Comparison of ENCODE assay signal across 8 mouse cellular contexts in the genomic region with DNA sequence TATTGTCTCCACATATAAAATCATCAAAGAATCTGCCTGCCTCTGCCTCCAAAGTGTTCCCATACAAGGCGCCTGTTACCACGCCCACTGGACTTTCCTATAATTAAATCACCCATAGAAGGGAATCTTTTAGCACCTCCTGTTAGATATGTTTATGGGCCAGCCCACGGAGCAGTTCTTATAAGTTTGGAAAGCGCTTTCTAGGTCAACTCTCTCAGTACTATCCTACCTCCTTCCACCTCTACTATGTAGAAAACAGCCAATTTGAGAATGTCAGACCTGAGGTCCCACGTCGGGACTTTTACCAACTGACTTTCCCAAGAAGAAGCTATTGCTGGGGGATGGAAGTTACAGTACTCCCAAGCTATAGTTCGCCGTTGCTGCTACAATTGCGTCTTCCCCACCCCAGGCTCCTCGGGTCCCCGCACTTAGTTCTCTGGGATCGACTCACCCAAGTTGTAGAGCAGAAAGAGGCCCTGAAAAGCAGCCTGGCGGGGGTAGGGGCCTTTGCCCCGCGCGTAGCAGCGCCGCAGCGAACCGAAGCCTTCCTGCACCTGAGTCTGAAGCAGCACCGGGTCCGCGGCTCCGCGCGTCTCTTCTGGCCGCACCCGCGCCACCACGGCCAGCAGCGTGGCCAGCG. TPM values are rescaled to one million over a fixed set of nuclear protein-coding genes. Genes with fewer than 3 reads are reported as not detected.
DNase-seq lines count a peak whose midpoint lies in the region; ATAC-seq and TF ChIP-seq lines count a peak whose summit lies in the region.

No protein-coding gene starts in this region.

- intact Hi-C loops in heart, adult 2 months (cut with DNase I) = loop anchor here (5.0 kb wide), 1 partner anchor 205 kb away; a partner anchor contains a TSS
- intact Hi-C loops in heart, postnatal 25 days (cut with DNase I) = loop anchor here (5.0 kb wide), 1 partner anchor 70 kb away; a partner anchor contains a TSS

- H3K9me3 ChIP-seq in intestine, postnatal 0 days (ENCODE audit: control insufficient read depth) = no peaks in the 10 kb centered on the region

- H3K4me1 ChIP-seq in heart, adult 2 months (ENCODE audit: control insufficient read depth, insufficient read depth, low read length) = peaks cover 5% of the 10 kb centered on the region
- H3K4me1 ChIP-seq in intestine, postnatal 0 days (replicated peaks; ENCODE audit: control insufficient read depth, insufficient read depth, low read length) = no peaks in the 10 kb centered on the region; the same call in 1 of the 2 replicates
- peaks cover 22% of the 10 kb centered on the region for H3K4me1 ChIP-seq in small intestine, adult 2 months (ENCODE audit: control insufficient read depth, insufficient read depth, insufficient read length, low read length)

- TF ChIP-seq EP300 in heart, adult 2 months (IDR thresholded peaks at IDR 0.05; ENCODE audit: insufficient read depth, low read depth, low read length) = no peak

- no peaks in the 10 kb centered on the region for H3K36me3 ChIP-seq in heart, adult 2 months (ENCODE audit: control insufficient read depth, insufficient read depth, low read length)
- peaks cover 37% of the 10 kb centered on the region for H3K36me3 ChIP-seq in intestine, postnatal 0 days (ENCODE audit: control insufficient read depth, insufficient read depth)
- peaks cover 41% of the 10 kb centered on the region for H3K36me3 ChIP-seq in small intestine, adult 2 months (ENCODE audit: control insufficient read depth, insufficient read depth, low read length)

- no peak for DNase-seq in heart, adult 2 months
- no peak for DNase-seq in heart, postnatal 25 days (ENCODE audit: low spot score)
- DNase-seq in thymus, postnatal 0 days (ENCODE audit: low spot score) = peak; percentile 6
- no peak for DNase-seq in thymus, postnatal 25 days
- no peak for DNase-seq in cerebellum, postnatal 10 days
- DNase-seq in layer of hippocampus, postnatal 36 days = no peak

- no peak for TF ChIP-seq CTCF in heart, adult 2 months (IDR thresholded peaks at IDR 0.05)
- no peak for TF ChIP-seq CTCF in intestine, postnatal 0 days (IDR thresholded peaks at IDR 0.05; ENCODE audit: low read depth)
- TF ChIP-seq CTCF in small intestine, adult 2 months (IDR thresholded peaks at IDR 0.05; ENCODE audit: extremely low read depth, insufficient read length, insufficient replicate concordance, low read depth, low read length) = no peak

- peak overlapping the region; percentile 98 for H3K4me2 ChIP-seq in intestine, postnatal 0 days (replicated peaks; ENCODE audit: low read depth)

- peak overlapping the region; percentile 95 for H3K9ac ChIP-seq in heart, adult 2 months (ENCODE audit: low read depth, low read length)
- H3K9ac ChIP-seq in intestine, postnatal 0 days (ENCODE audit: low read depth, low read length) = peak overlapping the region; percentile 78

- no peak for TF ChIP-seq POLR2A in heart, adult 2 months (IDR thresholded peaks at IDR 0.05; ENCODE audit: insufficient read depth, low read depth, low read length)
- TF ChIP-seq POLR2A in small intestine, adult 2 months (IDR thresholded peaks at IDR 0.05; ENCODE audit: low read depth, low read length) = no peak; the same call in 1 of the 2 replicates

- ATAC-seq in intestine, postnatal 0 days = no peak

- H3K27me3 ChIP-seq in heart, adult 2 months (ENCODE audit: control insufficient read depth, insufficient read depth, low read length) = no peaks in the 10 kb centered on the region
- H3K27me3 ChIP-seq in intestine, postnatal 0 days (replicated peaks; ENCODE audit: control insufficient read depth, insufficient read depth, low read length) = no peaks in the 10 kb centered on the region
- H3K27me3 ChIP-seq in small intestine, adult 2 months (ENCODE audit: control insufficient read depth, insufficient read depth, low read length) = no peaks in the 10 kb centered on the region

- peak overlapping the region; percentile 90 for H3K27ac ChIP-seq in heart, adult 2 months
- H3K27ac ChIP-seq in intestine, postnatal 0 days (ENCODE audit: low read depth, low read length) = peak overlapping the region; percentile 91
- peak overlapping the region; percentile 83 for H3K27ac ChIP-seq in small intestine, adult 2 months (ENCODE audit: insufficient read depth, low read depth, low read length)

- H3K79me2 ChIP-seq in heart, adult 2 months (replicated peaks; ENCODE audit: control insufficient read depth, insufficient read depth, low read length) = no peaks in the 10 kb centered on the region

- WGBS in heart, adult 2 months = 3% methylated on average over 32 of the region's 32 CpGs
- WGBS in intestine, postnatal 0 days = 3% methylated on average over 32 of the region's 32 CpGs
- WGBS in small intestine, adult 2 months = 2% methylated on average over 32 of the region's 32 CpGs

- H3K4me3 ChIP-seq in heart, adult 2 months = peak overlapping the region; percentile 67
- peak overlapping the region; percentile 73 for H3K4me3 ChIP-seq in intestine, postnatal 0 days (ENCODE audit: low read depth, low read length)
- H3K4me3 ChIP-seq in small intestine, adult 2 months (ENCODE audit: low read depth, low read length) = peak overlapping the region; percentile 73

RNA-seq across cellular contexts. Expression of a gene that starts 1.0 kb away (rescaled TPM):
- total RNA-seq in heart, adult 2 months (2021) = 10 to 100 TPM in 1 of 2 experiments, 1 to 10 TPM in 1; 8.7 to 10.3 TPM
- polyA plus RNA-seq in heart, adult 2 months (2012; rRNA removed) = 13.1 and 15.4 TPM in 2 replicates
- total RNA-seq in heart, postnatal 25 days (2021) = 1 to 10 TPM; 7.9 to 8.5 TPM
- 46.4 and 48.5 TPM in 2 replicates for polyA plus RNA-seq in thymus, postnatal 0 days (2015; fragmentation: Nextera tagmentation; extraction: Ambion mirVana)
- polyA plus RNA-seq in intestine, postnatal 0 days (2015; fragmentation: Nextera tagmentation; extraction: Ambion mirVana) = 17.0 and 19.1 TPM in 2 replicates
- 35.7 and 46.4 TPM in 2 replicates for polyA plus RNA-seq in small intestine, adult 2 months (2012; rRNA removed)
- total RNA-seq in layer of hippocampus, postnatal 36 days (2021) = 10 to 100 TPM; 14.7 to 14.9 TPM

RNA-seq across cellular contexts. Expression of a gene that starts 10.6 kb away (rescaled TPM):
- total RNA-seq in heart, adult 2 months (2021) = 10 to 100 TPM; 14.1 to 16.6 TPM
- 22.0 and 29.5 TPM in 2 replicates for polyA plus RNA-seq in heart, adult 2 months (2012; rRNA removed)
- total RNA-seq in heart, postnatal 25 days (2021) = 10 to 100 TPM; 13.7 to 15.1 TPM
- 31.2 and 34.8 TPM in 2 replicates for polyA plus RNA-seq in thymus, postnatal 0 days (2015; fragmentation: Nextera tagmentation; extraction: Ambion mirVana)
- 23.0 and 23.3 TPM in 2 replicates for polyA plus RNA-seq in intestine, postnatal 0 days (2015; fragmentation: Nextera tagmentation; extraction: Ambion mirVana)
- polyA plus RNA-seq in small intestine, adult 2 months (2012; rRNA removed) = 19.8 and 41.8 TPM in 2 replicates
- 10 to 100 TPM; 40.2 to 42.5 TPM for total RNA-seq in layer of hippocampus, postnatal 36 days (2021)

RNA-seq across cellular contexts. Expression of a gene that starts 11.9 kb away (rescaled TPM):
- total RNA-seq in heart, adult 2 months (2021) = not detected
- polyA plus RNA-seq in heart, adult 2 months (2012; rRNA removed) = not detected in 2 replicates
- total RNA-seq in heart, postnatal 25 days (2021) = not detected
- polyA plus RNA-seq in thymus, postnatal 0 days (2015; fragmentation: Nextera tagmentation; extraction: Ambion mirVana) = 0.06 and 0.10 TPM in 2 replicates
- polyA plus RNA-seq in intestine, postnatal 0 days (2015; fragmentation: Nextera tagmentation; extraction: Ambion mirVana) = 273 and 333 TPM in 2 replicates
- polyA plus RNA-seq in small intestine, adult 2 months (2012; rRNA removed) = 46.7 and 1,874 TPM in 2 replicates
- under 1 TPM in 1 of 2 experiments, not detected in 1; 0.12 TPM for total RNA-seq in layer of hippocampus, postnatal 36 days (2021)

RNA-seq across cellular contexts. Expression of a gene that starts 23.2 kb away (rescaled TPM):
- not detected for total RNA-seq in heart, adult 2 months (2021)
- not detected in 2 replicates for polyA plus RNA-seq in heart, adult 2 months (2012; rRNA removed)
- total RNA-seq in heart, postnatal 25 days (2021) = not detected
- 0.27 TPM in 1 of 2 replicates, not detected in the other for polyA plus RNA-seq in thymus, postnatal 0 days (2015; fragmentation: Nextera tagmentation; extraction: Ambion mirVana)
- polyA plus RNA-seq in intestine, postnatal 0 days (2015; fragmentation: Nextera tagmentation; extraction: Ambion mirVana) = not detected in 2 replicates
- not detected in 2 replicates for polyA plus RNA-seq in small intestine, adult 2 months (2012; rRNA removed)
- total RNA-seq in layer of hippocampus, postnatal 36 days (2021) = not detected

RNA-seq across cellular contexts. Expression of a gene that starts 23.3 kb away (rescaled TPM):
- total RNA-seq in heart, adult 2 months (2021) = 1 to 10 TPM in 1 of 2 experiments, under 1 TPM in 1; 0.98 to 1.6 TPM
- 2.3 and 3.2 TPM in 2 replicates for polyA plus RNA-seq in heart, adult 2 months (2012; rRNA removed)
- total RNA-seq in heart, postnatal 25 days (2021) = under 1 TPM; 0.78 to 0.87 TPM
- polyA plus RNA-seq in thymus, postnatal 0 days (2015; fragmentation: Nextera tagmentation; extraction: Ambion mirVana) = 0.48 and 0.57 TPM in 2 replicates
- polyA plus RNA-seq in intestine, postnatal 0 days (2015; fragmentation: Nextera tagmentation; extraction: Ambion mirVana) = 0.61 and 1.3 TPM in 2 replicates
- polyA plus RNA-seq in small intestine, adult 2 months (2012; rRNA removed) = 67.6 and 146 TPM in 2 replicates
- under 1 TPM; 0.28 to 0.60 TPM for total RNA-seq in layer of hippocampus, postnatal 36 days (2021)

Comparison
In these comparisons a context has a peak if more than half of its experiments do, and no peak if none do; other contexts are left out.
1. RNA of a gene that starts 11.9 kb away (polyA plus RNA-seq): 46.7 to 1,874 TPM in small intestine, adult 2 months and 273 to 333 TPM in intestine, postnatal 0 days; 0.06 to 0.10 TPM in thymus, postnatal 0 days and not detected in heart, adult 2 months; every median in the first group is over 10 times any median in the second.
2. Peak in every context shown above with its lines, with median percentiles within 50 percentile points of each other: H3K27ac ChIP-seq and H3K4me3 ChIP-seq.